Mouse (Mus musculus): ENCODE measurements at regions not wholly inside any gene's neighbourhood (a gene's known extent, or its start where the extent isn't known, plus 50 kb on each side); places are given as distances from the start of the nearest gene placed in this dataset.
A peak's percentile ranks its signal among the peaks of the same experiment; 100 is the strongest.

DNA sequence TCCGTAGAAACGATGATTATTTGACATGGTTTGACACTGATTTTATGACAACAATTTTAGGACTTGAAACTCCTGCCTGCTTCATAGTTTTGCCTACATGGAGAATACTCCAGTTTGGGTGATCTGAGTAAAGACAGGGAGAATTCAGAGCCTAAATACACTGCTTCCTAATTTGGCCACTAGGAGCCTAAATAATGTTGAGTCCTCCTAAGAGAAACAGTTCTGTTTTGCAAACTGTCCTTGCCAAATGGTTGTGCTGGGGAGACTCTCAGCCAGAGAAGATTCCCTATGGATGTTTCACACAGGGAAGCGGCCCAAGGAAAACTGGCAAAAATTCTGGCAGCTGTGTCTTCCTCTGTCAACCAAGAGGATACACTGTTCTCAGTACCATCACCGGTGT is 600.5 kb downstream of the Trhde start:
- TF ChIP-seq CTCF (IDR thresholded peaks at IDR 0.05; ENCODE audit: low read depth), result peak; percentile 26; the same call in 1 of the 2 replicates
- TF ChIP-seq EP300 (optimal IDR thresholded peaks at IDR 0.05), result no peak

All from stomach, postnatal 0 days (tissue).